Mouse (Mus musculus): ENCODE measurements at regions not wholly inside any gene's neighbourhood (a gene's known extent, or its start where the extent isn't known, plus 50 kb on each side); places are given as distances from the start of the nearest gene placed in this dataset.

GRCm38 (mm10) chr14:99493197-99493596 is 194.7 kb downstream of the Klf5 start:
- no peak for ATAC-seq (replicated peaks in 1 of 2; ENCODE audit: insufficient read depth in 1 of 2, low FRiP score in 2 of 2, low TSS enrichment in 1 of 2, low read depth in 1 of 2, poor library complexity in 2 of 2, severe bottlenecking in 2 of 2)

GRCm38 (mm10) chr14:99493659-99494058 is 195.2 kb downstream of the Klf5 start:
- no peak for ATAC-seq (replicated peaks in 1 of 2; ENCODE audit: insufficient read depth in 1 of 2, low FRiP score in 2 of 2, low TSS enrichment in 1 of 2, low read depth in 1 of 2, poor library complexity in 2 of 2, severe bottlenecking in 2 of 2)

- ATAC-seq (replicated peaks in 1 of 2; ENCODE audit: insufficient read depth in 1 of 2, low FRiP score in 2 of 2, low TSS enrichment in 1 of 2, low read depth in 1 of 2, poor library complexity in 2 of 2, severe bottlenecking in 2 of 2) = no peak
Measured at GRCm38 (mm10) chr14:99499502-99500266, 201.2 kb downstream of the Klf5 start.

GRCm38 (mm10) chr14:99504909-99505308 is 206.4 kb downstream of the Klf5 start:
- no peak for ATAC-seq (replicated peaks in 1 of 2; ENCODE audit: insufficient read depth in 1 of 2, low FRiP score in 2 of 2, low TSS enrichment in 1 of 2, low read depth in 1 of 2, poor library complexity in 2 of 2, severe bottlenecking in 2 of 2)

- no peak for ATAC-seq (replicated peaks in 1 of 2; ENCODE audit: insufficient read depth in 1 of 2, low FRiP score in 2 of 2, low TSS enrichment in 1 of 2, low read depth in 1 of 2, poor library complexity in 2 of 2, severe bottlenecking in 2 of 2)
Measured at GRCm38 (mm10) chr14:99509696-99510536, 211.4 kb downstream of the Klf5 start.

GRCm38 (mm10) chr14:99515474-99515873 is 217.0 kb downstream of the Klf5 start:
- no peak for ATAC-seq (replicated peaks in 1 of 2; ENCODE audit: insufficient read depth in 1 of 2, low FRiP score in 2 of 2, low TSS enrichment in 1 of 2, low read depth in 1 of 2, poor library complexity in 2 of 2, severe bottlenecking in 2 of 2)

GRCm38 (mm10) chr14:99516703-99517102 is 218.2 kb downstream of the Klf5 start:
- no peak for ATAC-seq (replicated peaks in 1 of 2; ENCODE audit: insufficient read depth in 1 of 2, low FRiP score in 2 of 2, low TSS enrichment in 1 of 2, low read depth in 1 of 2, poor library complexity in 2 of 2, severe bottlenecking in 2 of 2)

GRCm38 (mm10) chr14:99520343-99520742 is 221.9 kb downstream of the Klf5 start:
- no peak for ATAC-seq (replicated peaks in 1 of 2; ENCODE audit: insufficient read depth in 1 of 2, low FRiP score in 2 of 2, low TSS enrichment in 1 of 2, low read depth in 1 of 2, poor library complexity in 2 of 2, severe bottlenecking in 2 of 2)

GRCm38 (mm10) chr14:99521954-99522523 is 223.5 kb downstream of the Klf5 start:
- ATAC-seq (replicated peaks in 1 of 2; ENCODE audit: insufficient read depth in 1 of 2, low FRiP score in 2 of 2, low TSS enrichment in 1 of 2, low read depth in 1 of 2, poor library complexity in 2 of 2, severe bottlenecking in 2 of 2) = no peak

- no peak for ATAC-seq (replicated peaks in 1 of 2; ENCODE audit: insufficient read depth in 1 of 2, low FRiP score in 2 of 2, low TSS enrichment in 1 of 2, low read depth in 1 of 2, poor library complexity in 2 of 2, severe bottlenecking in 2 of 2)
Measured at GRCm38 (mm10) chr14:99535781-99536180, 237.3 kb downstream of the Klf5 start.

GRCm38 (mm10) chr14:99537286-99537685 is 238.8 kb downstream of the Klf5 start:
- no peak for ATAC-seq (replicated peaks in 1 of 2; ENCODE audit: insufficient read depth in 1 of 2, low FRiP score in 2 of 2, low TSS enrichment in 1 of 2, low read depth in 1 of 2, poor library complexity in 2 of 2, severe bottlenecking in 2 of 2)

- no peak for ATAC-seq (replicated peaks in 1 of 2; ENCODE audit: insufficient read depth in 1 of 2, low FRiP score in 2 of 2, low TSS enrichment in 1 of 2, low read depth in 1 of 2, poor library complexity in 2 of 2, severe bottlenecking in 2 of 2)
Measured at GRCm38 (mm10) chr14:99541716-99542115, 243.2 kb downstream of the Klf5 start.

- no peak for ATAC-seq (replicated peaks in 1 of 2; ENCODE audit: insufficient read depth in 1 of 2, low FRiP score in 2 of 2, low TSS enrichment in 1 of 2, low read depth in 1 of 2, poor library complexity in 2 of 2, severe bottlenecking in 2 of 2)
Measured at GRCm38 (mm10) chr14:99547931-99548330, 249.4 kb downstream of the Klf5 start.

- ATAC-seq (replicated peaks in 1 of 2; ENCODE audit: insufficient read depth in 1 of 2, low FRiP score in 2 of 2, low TSS enrichment in 1 of 2, low read depth in 1 of 2, poor library complexity in 2 of 2, severe bottlenecking in 2 of 2) = no peak
Measured at GRCm38 (mm10) chr14:99548363-99549248, 250.1 kb downstream of the Klf5 start.

GRCm38 (mm10) chr14:99564024-99564423 is 265.5 kb downstream of the Klf5 start:
- no peak for ATAC-seq (replicated peaks in 1 of 2; ENCODE audit: insufficient read depth in 1 of 2, low FRiP score in 2 of 2, low TSS enrichment in 1 of 2, low read depth in 1 of 2, poor library complexity in 2 of 2, severe bottlenecking in 2 of 2)

GRCm38 (mm10) chr14:99574146-99574545 is 275.7 kb downstream of the Klf5 start:
- ATAC-seq (replicated peaks in 1 of 2; ENCODE audit: insufficient read depth in 1 of 2, low FRiP score in 2 of 2, low TSS enrichment in 1 of 2, low read depth in 1 of 2, poor library complexity in 2 of 2, severe bottlenecking in 2 of 2) = no peak

GRCm38 (mm10) chr14:99578665-99579064 is 280.2 kb downstream of the Klf5 start:
- ATAC-seq (replicated peaks in 1 of 2; ENCODE audit: insufficient read depth in 1 of 2, low FRiP score in 2 of 2, low TSS enrichment in 1 of 2, low read depth in 1 of 2, poor library complexity in 2 of 2, severe bottlenecking in 2 of 2) = no peak

All from hematopoietic stem cell, adult 5-6 weeks (primary cell).